Mouse (Mus musculus): ENCODE measurements around the gene Bzw1.

DNA sequence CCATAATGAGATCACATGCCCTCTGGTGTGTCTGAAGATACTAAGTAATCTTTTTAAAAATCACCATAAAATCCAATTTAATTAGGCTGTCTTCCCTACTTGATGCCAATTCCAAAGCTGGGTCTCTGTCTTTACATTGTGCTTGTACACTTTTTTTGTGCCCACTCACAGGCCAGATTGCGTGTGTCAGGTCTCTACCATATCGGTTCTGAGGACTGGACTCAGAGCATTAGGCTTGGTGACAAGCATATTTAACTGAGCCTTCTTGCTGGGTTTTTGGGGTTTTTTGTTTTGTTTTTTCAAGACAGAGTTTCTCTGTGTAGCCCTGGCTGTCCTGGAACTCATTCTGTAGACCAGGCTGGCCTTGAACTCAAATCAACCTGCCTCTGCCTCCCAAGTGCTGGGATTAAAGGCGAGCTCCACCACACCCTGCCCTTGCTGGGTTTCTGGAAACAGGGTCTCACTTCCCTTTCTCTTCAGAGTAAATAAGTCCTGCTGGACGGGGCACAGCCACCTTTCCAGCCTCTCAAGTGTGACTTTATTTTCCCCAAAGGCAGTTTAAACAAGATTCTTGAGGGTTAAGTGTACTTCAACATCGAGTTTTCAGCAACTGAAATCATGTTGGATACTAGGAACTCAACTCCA lies 17.0 kb downstream of the Bzw1 start:
- no peak for TF ChIP-seq CTCF (IDR thresholded peaks at IDR 0.05; ENCODE audit: low read depth, low read length)
- no peak for TF ChIP-seq POLR2A (IDR thresholded peaks at IDR 0.05; ENCODE audit: insufficient read depth, low read length)
